Mouse (Mus musculus): Measurements from ENCODE around the gene Msmb. TPM values are rescaled to one million over a fixed set of nuclear protein-coding genes. Genes with fewer than 3 reads are reported as not detected.
A peak's percentile ranks its signal among the peaks of the same experiment; 100 is the strongest.
"Not testable (repeated sequence)": the region's sequence is repeated elsewhere in the genome, so short reads cannot be mapped to it uniquely, and the experiment has no call there.

Gene Msmb
- total and polyA plus RNA-seq, 3 experiments = 0.44 TPM; not detected in 2

DNA sequence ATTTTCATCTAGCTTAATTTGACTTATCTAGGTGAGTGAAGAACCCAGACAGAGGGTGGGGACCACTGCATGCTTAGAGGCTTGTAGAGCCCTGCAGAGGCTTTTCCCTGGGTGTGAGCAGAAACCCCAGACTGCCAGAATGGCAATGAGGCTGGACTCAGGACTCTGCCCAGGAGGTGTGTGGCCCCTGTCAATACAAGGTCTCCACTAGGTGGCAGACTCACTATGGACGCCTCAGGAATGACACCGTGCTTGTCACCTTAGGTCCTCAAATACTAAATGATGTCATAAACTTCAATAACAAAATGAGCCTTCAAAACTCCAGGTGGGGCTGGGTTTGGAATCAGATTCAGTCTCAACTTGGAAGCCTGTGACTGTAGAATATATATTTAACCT is 19.9 kb upstream of the Msmb start:
- H3K4me1 ChIP-seq (ENCODE audit: insufficient read depth, low read depth, low read length) = peaks cover 12% of the 10 kb centered on the region
- no peak overlapping the region for H3K4me3 ChIP-seq (ENCODE audit: low read depth, low read length)
- TF ChIP-seq CTCF (IDR thresholded peaks at IDR 0.05; ENCODE audit: low read depth, low read length) (peak; percentile 62), GATA2 (IDR thresholded peaks at IDR 0.05; ENCODE audit: borderline replicate concordance, low read depth, low read length) (no peak)
- H3K36me3 ChIP-seq (replicated peaks) = no peaks in the 10 kb centered on the region
- DNase-seq (ENCODE audit: low spot score) = peak; percentile 62
- ATAC-seq (ENCODE audit: extremely low read depth, insufficient number of reproducible peaks, low FRiP score, poor library complexity, severe bottlenecking) = peak; percentile 68
- H3K9me3 ChIP-seq (replicated peaks) = no peaks in the 10 kb centered on the region
- H3K27me3 ChIP-seq (ENCODE audit: insufficient read depth, low read length) = peaks cover 15% of the 10 kb centered on the region

DNA sequence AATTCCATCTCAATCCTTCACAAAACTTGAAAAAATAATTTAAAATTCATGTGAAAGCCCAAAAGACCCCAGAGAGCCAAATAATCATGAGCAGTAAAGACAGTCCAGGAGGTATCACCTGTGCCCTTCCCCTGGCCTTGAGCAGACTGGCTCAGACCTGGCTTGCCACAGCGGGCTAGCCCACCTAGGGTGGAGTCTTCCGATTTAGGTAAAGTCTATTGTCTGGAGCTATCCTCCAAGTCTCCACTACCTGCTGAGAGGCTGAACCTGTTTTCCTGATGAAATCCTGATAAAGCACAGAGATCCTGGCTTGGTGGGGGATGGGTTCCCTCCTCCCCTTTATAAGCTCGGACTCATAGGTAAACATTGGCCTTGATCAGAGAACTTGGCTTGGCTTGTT is 17.6 kb upstream of the Msmb start:
- Histone ChIP-seq H3K4me3 (ENCODE audit: low read depth, low read length) (no peak overlapping the region), H3K36me3 (replicated peaks) (no peaks in the 10 kb centered on the region), H3K27me3 (ENCODE audit: insufficient read depth, low read length) (peaks cover 20% of the 10 kb centered on the region), H3K9me3 (replicated peaks) (no peaks in the 10 kb centered on the region), H3K4me1 (ENCODE audit: insufficient read depth, low read depth, low read length) (peaks cover 19% of the 10 kb centered on the region)
- TF ChIP-seq POLR2AphosphoS5 (IDR thresholded peaks at IDR 0.05; ENCODE audit: insufficient replicate concordance, low read depth, low read length) (no peak), GATA1 (IDR thresholded peaks at IDR 0.05; ENCODE audit: borderline replicate concordance, low read length) (no peak), GATA2 (IDR thresholded peaks at IDR 0.05; ENCODE audit: borderline replicate concordance, low read depth, low read length) (no peak), CTCF (IDR thresholded peaks at IDR 0.05; ENCODE audit: low read depth, low read length) (no peak), TAL1 (conservative IDR thresholded peaks at IDR 0.05; ENCODE audit: low read depth, low read length) (no peak)
- DNase-seq (ENCODE audit: low spot score) = no peak
- no peak for ATAC-seq (ENCODE audit: extremely low read depth, insufficient number of reproducible peaks, low FRiP score, poor library complexity, severe bottlenecking)

DNA sequence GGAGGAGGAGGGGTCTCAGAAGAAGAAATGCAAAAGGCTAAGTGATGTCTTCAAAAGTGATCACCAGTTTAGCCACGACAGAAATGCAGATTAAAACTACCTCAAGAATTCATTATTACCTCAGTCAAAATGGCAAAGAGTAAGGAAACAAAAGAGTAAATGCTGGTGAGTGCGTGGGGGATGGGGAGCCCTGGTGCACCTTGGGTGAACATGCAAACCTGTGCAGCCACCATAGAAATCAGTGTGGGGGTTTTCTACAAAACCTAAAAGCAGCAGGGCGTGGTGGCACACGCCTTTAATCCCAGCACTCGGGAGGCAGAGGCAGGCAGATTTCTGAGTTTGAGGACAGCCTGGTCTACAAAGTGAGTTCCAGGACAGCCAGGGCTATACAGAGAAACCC is 16.6 kb upstream of the Msmb start:
- ATAC-seq (ENCODE audit: extremely low read depth, insufficient number of reproducible peaks, low FRiP score, poor library complexity, severe bottlenecking); DNase-seq (ENCODE audit: low spot score); H3K4me3 ChIP-seq (ENCODE audit: low read depth, low read length); H3K36me3 ChIP-seq (replicated peaks); H3K9me3 ChIP-seq (replicated peaks): not testable (repeated sequence)
- Histone ChIP-seq H3K4me1 (ENCODE audit: insufficient read depth, low read depth, low read length) (peaks cover 22% of the 10 kb centered on the region), H3K27me3 (ENCODE audit: insufficient read depth, low read length) (peaks cover 20% of the 10 kb centered on the region)

DNA sequence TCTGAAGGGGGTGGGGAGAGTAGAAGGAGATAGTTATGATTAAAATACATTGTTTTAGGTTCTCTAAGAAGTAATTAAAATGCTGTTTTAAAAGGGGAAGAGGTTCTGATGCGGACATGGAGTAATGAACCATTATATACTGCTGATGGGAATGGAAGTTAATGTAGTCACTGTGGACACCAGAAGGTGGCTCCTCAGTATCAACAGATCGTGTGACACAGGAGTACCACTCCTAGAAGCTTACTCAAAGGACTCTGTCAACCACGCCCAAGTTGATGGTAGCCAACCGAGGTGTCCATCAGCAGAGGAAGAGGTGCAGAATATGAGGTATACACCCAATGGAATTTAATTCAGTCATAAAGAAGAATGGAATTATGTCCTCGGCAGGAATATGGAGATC is 13.4 kb upstream of the Msmb start:
- DNase-seq (ENCODE audit: low spot score) (no peak), ATAC-seq (ENCODE audit: extremely low read depth, insufficient number of reproducible peaks, low FRiP score, poor library complexity, severe bottlenecking) (no peak; the same call in 1 of the 2 replicates)
- TF ChIP-seq POLR2AphosphoS5 (IDR thresholded peaks at IDR 0.05; ENCODE audit: insufficient replicate concordance, low read depth, low read length) = no peak
- TF ChIP-seq TAL1 (conservative IDR thresholded peaks at IDR 0.05; ENCODE audit: low read depth, low read length) = no peak
- no peak for TF ChIP-seq GATA2 (IDR thresholded peaks at IDR 0.05; ENCODE audit: borderline replicate concordance, low read depth, low read length)
- TF ChIP-seq CTCF (IDR thresholded peaks at IDR 0.05; ENCODE audit: low read depth, low read length) = no peak
- TF ChIP-seq GATA1 (IDR thresholded peaks at IDR 0.05; ENCODE audit: borderline replicate concordance, low read length) = no peak
- H3K4me1 ChIP-seq (ENCODE audit: insufficient read depth, low read depth, low read length) = peaks cover 32% of the 10 kb centered on the region
- H3K27me3 ChIP-seq (ENCODE audit: insufficient read depth, low read length) = peaks cover 17% of the 10 kb centered on the region
- H3K4me3 ChIP-seq (ENCODE audit: low read depth, low read length) = no peak overlapping the region
- H3K36me3 ChIP-seq (replicated peaks) = no peaks in the 10 kb centered on the region
- no peaks in the 10 kb centered on the region for H3K9me3 ChIP-seq (replicated peaks)

DNA sequence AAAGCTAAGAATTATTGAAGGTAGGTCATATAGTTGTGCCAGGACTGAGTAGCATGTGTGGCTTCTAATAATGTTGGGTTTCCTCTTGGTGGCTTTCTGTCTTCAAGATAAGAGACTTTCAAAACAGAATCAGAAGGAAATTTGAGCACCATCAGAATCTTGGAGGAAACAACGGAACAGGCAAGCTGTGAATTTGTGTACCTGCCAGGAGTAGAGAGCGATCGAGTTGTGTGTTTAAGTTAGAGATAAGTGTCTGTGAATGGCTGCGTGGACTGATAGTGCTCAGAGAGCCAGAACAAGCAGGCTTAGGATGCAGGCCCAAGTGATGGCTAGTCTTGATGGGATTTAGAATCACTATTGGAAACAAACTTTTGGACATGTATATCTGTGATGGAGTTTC is 10.0 kb upstream of the Msmb start:
- Histone ChIP-seq H3K4me1 (ENCODE audit: insufficient read depth, low read depth, low read length) (peaks cover 62% of the 10 kb centered on the region), H3K36me3 (replicated peaks) (no peaks in the 10 kb centered on the region), H3K27me3 (ENCODE audit: insufficient read depth, low read length) (peaks cover 5% of the 10 kb centered on the region; the same call in 1 of the 2 replicates), H3K9me3 (replicated peaks) (no peaks in the 10 kb centered on the region), H3K4me3 (ENCODE audit: low read depth, low read length) (no peak overlapping the region; the same call in 1 of the 2 replicates)
- DNase-seq (ENCODE audit: low spot score) (no peak), ATAC-seq (ENCODE audit: extremely low read depth, insufficient number of reproducible peaks, low FRiP score, poor library complexity, severe bottlenecking) (peak; percentile 69)
- TF ChIP-seq CTCF (IDR thresholded peaks at IDR 0.05; ENCODE audit: low read depth, low read length) = no peak
- TF ChIP-seq TAL1 (conservative IDR thresholded peaks at IDR 0.05; ENCODE audit: low read depth, low read length) = peak; percentile 57

DNA sequence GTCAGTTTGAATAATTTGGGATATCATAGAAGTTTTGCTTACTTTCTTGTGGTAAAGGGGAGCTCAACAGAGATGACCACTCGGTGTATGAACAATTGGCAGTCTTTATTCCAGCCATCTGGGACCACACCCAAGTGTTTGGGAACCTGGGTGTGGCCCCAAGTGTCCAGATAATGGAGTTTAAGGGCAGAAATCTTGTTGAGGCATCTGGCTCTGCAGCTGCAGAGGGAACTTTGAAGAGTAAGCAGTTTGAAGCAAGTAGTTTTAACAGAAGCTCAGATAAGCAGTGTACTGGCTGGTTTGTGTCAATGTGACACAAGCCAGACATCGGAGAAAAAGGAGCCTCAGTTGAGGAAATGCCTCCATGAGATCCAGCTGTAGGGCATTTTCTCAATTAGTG is 7.5 kb upstream of the Msmb start:
- TF ChIP-seq POLR2AphosphoS5 (IDR thresholded peaks at IDR 0.05; ENCODE audit: insufficient replicate concordance, low read depth, low read length) = no peak
- TF ChIP-seq CTCF (IDR thresholded peaks at IDR 0.05; ENCODE audit: low read depth, low read length) = no peak
- TF ChIP-seq GATA1 (IDR thresholded peaks at IDR 0.05; ENCODE audit: borderline replicate concordance, low read length) = no peak
- no peak for TF ChIP-seq GATA2 (IDR thresholded peaks at IDR 0.05; ENCODE audit: borderline replicate concordance, low read depth, low read length)
- no peak for TF ChIP-seq TAL1 (conservative IDR thresholded peaks at IDR 0.05; ENCODE audit: low read depth, low read length)
- Histone ChIP-seq H3K27me3 (ENCODE audit: insufficient read depth, low read length) (no peaks in the 10 kb centered on the region), H3K4me3 (ENCODE audit: low read depth, low read length) (no peak overlapping the region; the same call in 1 of the 2 replicates), H3K4me1 (ENCODE audit: insufficient read depth, low read depth, low read length) (peaks cover 59% of the 10 kb centered on the region), H3K9me3 (replicated peaks) (no peaks in the 10 kb centered on the region), H3K36me3 (replicated peaks) (no peaks in the 10 kb centered on the region)
- no peak for DNase-seq (ENCODE audit: low spot score)
- peak; percentile 54 for ATAC-seq (ENCODE audit: extremely low read depth, insufficient number of reproducible peaks, low FRiP score, poor library complexity, severe bottlenecking)

DNA sequence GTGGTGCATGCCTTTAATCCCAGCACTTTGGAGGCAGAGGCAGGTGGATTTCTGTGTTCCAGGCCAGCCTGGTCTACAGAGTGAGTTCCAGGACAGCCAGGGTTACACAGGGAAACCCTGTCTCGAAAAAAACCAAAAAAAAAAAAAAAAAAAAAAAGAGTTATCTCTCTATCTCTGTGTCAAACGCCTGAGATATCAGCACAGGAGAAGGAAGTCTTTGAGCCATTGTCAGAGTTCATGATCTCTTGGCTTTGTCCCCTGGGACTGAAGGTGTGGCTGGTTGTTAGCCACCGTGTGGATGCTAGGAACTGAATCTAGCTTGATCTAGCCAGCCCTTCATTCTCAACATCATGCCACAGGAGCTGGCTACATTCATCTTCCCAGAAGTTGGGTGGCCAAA is 5.4 kb upstream of the Msmb start:
- DNase-seq (ENCODE audit: low spot score); ATAC-seq (ENCODE audit: extremely low read depth, insufficient number of reproducible peaks, low FRiP score, poor library complexity, severe bottlenecking); H3K36me3 ChIP-seq (replicated peaks); H3K4me3 ChIP-seq (ENCODE audit: low read depth, low read length); H3K9me3 ChIP-seq (replicated peaks); H3K27me3 ChIP-seq (ENCODE audit: insufficient read depth, low read length): not testable (repeated sequence)
- H3K4me1 ChIP-seq (ENCODE audit: insufficient read depth, low read depth, low read length) = peaks cover 58% of the 10 kb centered on the region
